Mouse (Mus musculus): ENCODE measurements at regions not wholly inside any gene's neighbourhood (a gene's known extent, or its start where the extent isn't known, plus 50 kb on each side); places are given as distances from the start of the nearest gene placed in this dataset.

DNA sequence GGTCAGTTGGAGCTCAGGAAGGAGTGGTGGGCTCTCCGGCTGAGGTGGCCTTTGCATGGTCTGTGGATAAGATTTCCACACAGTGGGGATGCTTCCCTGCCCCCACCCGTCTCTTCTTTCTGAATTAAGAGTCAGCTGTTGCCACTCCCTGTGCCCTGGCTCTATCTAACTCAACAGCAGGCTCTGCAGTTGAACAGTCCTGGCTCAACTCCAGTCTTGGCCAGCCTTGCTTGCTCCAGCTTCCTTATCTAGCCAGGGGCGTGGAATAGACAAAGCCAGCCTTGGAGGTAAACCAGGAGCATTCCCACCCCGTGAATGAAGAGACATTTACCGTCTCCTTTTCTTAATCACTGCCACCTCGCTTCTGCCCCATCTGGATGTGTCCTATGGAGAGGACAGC lies 89.7 kb downstream of the Mn1 start:
- in situ Hi-C loops (cut with MboI, MseI): no loop called here

GRCm38 (mm10) chr5:111507332-111507731 lies 90.2 kb downstream of the Mn1 start:
- in situ Hi-C loops (cut with MboI, MseI): no loop called here

DNA sequence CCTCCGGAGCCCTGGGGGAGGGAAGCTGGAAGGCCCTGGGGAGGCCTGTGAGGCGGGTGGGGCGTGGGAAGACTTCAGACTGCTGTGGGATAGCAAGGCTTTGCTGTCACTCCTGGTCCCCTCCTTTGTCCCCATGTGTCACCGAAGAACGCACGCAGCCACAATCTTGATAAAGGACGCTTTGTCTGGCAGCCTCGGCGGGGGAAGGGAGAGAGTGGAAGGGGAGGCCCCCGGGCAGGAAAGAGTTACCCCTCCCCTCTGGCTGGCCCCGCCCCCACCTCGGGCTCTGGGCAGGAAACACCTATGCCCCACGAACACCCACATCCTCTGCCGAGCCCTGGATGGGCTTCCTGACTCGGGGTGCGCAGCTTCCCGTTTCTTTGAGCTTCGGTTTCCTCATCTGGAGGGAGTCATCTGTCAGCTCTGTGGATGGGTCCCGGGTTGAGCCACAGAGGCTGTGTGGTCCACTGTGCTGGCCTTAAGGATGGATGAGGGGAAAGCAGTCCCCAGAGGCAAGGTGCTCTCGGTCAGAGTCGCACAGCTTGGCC lies 91.9 kb downstream of the Mn1 start:
- in situ Hi-C loops (cut with MboI, MseI): no loop called here

- in situ Hi-C loops (cut with MboI, MseI): no loop called here
These were observed 92.5 kb downstream of the Mn1 start for GRCm38 (mm10) chr5:111509575-111510057.

GRCm38 (mm10) chr5:111510183-111510878 lies 93.2 kb downstream of the Mn1 start:
- in situ Hi-C loops (cut with MboI, MseI): no loop called here

GRCm38 (mm10) chr5:111510879-111511231 lies 93.7 kb downstream of the Mn1 start:
- in situ Hi-C loops (cut with MboI, MseI): no loop called here

DNA sequence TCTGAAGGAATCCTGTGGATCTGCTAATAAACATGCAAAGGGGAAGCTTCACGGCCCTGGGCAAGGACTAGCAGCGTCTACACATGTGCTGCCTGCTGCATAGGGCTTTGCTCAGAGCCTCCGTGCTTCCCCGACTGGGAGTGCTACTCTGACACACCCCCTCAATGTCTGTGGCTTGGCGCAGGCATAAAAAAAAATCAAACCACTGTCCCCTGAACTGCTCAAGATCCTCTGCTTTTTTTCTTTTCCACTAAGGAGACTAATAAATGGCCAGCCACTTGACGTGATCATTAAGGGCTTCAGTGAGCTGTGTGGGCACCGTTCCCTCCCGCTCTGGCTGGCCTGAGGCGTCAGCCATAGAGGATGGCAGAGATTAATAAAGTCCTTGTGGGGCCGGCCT lies 94.8 kb downstream of the Mn1 start:
- in situ Hi-C loops (cut with MboI, MseI): no loop called here

DNA sequence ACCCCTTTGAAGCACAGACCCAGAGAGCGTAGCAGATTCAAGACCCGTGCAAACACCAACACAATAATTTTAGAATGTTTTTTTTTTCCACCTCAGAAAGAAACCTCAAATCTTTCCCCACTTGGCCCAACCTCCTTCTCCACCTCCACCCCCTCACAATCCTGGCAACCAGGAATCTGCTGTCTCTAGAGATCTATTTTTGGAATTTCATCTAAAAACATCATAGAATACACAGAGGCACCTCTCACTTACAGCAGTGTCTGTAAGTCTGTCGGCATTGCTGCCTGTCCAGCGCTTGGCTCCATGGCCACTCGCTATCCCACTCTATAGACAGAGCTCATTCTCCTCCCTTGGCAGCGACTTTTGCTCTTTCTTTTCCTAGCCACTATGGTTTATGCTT lies 96.8 kb downstream of the Mn1 start:
- in situ Hi-C loops (cut with MboI, MseI): no loop called here

- in situ Hi-C loops (cut with MboI, MseI): no loop called here
These were observed 101.9 kb downstream of the Mn1 start for GRCm38 (mm10) chr5:111519059-111519458.

DNA sequence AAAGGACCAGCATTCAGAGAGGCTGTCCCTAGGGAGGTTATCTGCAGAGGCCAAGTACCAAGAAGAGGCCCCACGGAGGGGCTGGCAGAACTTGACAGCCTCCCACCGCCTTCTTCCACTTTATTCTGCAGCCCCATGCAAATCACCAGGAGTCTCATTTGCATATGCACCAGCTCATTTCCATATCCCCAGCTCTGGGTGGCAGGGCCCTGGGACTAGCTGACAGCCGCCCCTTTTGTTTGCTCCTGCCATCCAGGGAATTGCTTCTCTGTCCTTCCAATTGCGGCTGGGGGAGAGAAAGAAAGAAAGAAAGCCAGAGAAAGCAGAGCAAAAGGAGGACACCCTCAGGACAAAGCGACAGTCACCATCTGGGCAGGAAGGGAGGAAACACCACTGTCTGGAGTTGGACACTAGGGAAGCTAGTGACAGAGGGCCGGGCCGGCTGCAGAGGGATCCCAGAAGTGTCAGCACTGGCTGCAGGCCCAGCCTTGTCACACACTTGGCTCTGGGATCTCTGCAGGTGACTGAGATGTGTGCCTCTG lies 102.4 kb downstream of the Mn1 start:
- in situ Hi-C loops (cut with MboI, MseI): no loop called here

DNA sequence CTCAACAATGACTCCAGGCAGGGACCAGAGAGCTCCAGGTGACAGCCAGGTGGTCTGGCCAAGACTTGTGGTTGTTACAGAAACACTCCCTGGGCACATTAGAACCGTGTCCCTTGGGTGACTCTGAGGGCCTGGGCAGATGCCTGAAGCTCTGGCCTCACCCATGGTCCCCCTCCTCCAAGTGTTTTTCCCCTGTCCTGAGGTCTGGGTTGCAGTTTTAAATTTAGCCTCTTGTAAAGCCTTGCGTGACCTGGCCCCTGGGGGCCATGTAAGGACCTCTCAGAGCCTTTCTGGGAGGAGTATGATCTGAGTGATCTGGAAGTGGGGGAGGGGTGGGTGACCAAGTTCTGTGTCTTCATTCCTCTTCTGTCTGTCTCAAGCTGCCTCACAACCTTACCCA lies 104.7 kb downstream of the Mn1 start:
- in situ Hi-C loops (cut with MboI, MseI): no loop called here

DNA sequence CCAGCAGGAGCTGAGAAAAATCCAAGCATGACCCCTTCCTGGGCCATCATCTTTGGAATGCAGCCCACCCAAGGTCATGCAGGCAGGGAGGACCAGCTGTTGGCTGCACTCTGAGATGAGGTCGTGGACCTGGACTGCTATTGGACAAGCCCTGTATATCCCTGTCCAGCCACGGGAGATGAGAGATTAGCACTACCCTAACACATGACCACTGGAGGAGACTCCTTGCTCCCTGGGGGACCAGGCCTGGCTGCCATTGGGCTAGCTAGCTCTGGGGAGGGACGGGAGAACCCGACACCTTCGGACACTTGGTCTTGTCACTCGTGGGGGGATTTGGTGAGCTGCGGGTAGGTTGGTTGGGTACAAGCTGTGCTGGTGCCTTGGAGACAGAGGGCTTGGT lies 105.4 kb downstream of the Mn1 start:
- in situ Hi-C loops (cut with MboI, MseI): no loop called here

DNA sequence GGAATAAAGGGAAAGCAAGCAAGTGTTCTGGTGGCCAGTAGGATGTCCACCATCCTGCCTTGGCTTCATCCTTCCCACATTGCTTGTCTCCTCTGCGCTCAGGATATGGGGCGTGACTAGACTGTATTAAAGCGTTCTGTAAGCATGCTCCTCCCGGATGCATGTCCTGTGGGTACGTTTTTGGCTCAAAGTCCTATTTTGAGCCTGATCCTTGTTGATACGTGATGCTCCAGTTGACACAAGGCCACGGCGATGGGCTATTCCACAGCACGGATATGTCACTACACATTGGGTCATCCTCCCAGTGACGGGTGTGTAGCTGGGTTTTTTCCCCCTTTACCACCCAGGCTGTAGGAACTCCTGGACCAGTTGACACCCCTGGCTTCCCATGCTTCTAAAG lies 110.6 kb downstream of the Mn1 start:
- in situ Hi-C loops (cut with MboI, MseI): no loop called here

- in situ Hi-C loops (cut with MboI, MseI): no loop called here
These were observed 111.9 kb downstream of the Mn1 start for GRCm38 (mm10) chr5:111529096-111529495.

DNA sequence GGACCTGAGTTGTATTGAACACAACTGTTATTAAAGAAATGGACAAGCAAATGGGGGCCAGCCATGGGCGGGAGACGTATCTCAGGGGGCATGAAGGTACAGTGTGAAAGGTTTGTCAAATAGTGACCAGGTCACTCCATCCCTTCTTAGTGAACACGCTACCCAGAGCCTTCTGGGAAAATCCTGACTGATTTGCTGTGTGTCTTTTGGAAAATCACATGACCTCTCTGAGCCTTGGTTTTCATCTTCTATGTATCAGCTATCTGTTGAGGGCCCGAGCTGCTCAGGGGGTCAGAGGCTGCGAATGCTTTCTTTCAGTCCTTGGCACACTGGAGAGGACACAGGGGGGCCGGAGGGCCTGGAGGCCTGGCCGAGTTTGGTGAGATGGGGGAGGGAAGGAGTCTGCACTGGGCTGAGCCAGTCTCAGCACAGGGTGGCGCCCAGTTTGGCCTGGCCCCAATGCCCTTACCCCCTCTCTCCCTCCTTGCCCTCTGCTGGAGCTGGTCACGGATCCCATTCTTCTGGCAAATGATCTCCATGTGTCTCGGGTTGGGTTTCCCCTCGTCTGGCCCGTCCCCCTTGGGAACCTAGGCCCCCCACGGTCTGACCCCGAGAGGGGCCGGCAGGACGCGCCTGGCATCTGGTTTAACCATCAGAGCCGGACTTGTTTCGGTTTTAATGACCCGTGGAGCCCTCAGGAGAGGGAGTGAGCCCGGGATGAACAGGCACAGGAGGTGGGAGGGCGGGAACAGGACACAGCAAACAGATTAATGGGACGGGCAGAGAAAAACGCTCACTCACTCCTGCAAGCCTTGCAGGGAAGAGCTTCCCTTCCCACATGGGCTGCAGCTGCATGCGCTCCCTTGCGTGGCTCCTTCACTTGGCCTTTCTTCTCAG lies 113.7 kb downstream of the Mn1 start:
- in situ Hi-C loops (cut with MboI, MseI): no loop called here

GRCm38 (mm10) chr5:111532446-111533035 lies 115.4 kb downstream of the Mn1 start:
- in situ Hi-C loops (cut with MboI, MseI): no loop called here

DNA sequence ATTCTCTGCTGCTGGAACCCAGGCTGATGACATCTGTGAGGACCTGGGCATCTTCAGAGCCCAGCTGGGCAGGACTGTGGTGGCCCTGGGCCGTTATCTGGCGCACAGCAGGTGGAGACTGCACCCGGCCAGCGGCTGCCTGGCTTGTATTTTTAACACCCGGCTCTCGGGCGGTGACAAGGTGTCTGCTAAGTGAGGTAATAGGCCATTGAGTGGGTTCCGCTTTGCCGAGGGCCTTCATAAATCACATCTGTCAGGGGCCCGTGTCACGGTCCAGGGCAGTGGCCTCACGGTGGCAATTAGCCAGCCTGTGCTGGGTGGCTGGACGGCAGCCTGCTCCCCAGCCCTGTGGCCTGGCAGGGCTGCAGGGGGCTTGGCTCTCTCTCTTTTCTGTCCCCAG lies 118.8 kb downstream of the Mn1 start:
- in situ Hi-C loops (cut with MboI, MseI): no loop called here

- in situ Hi-C loops (cut with MboI, MseI): no loop called here
These were observed 121.6 kb downstream of the Mn1 start for GRCm38 (mm10) chr5:111538560-111539450.

GRCm38 (mm10) chr5:111540486-111540885 lies 123.3 kb downstream of the Mn1 start:
- in situ Hi-C loops (cut with MboI, MseI): no loop called here

GRCm38 (mm10) chr5:111542077-111542476 lies 124.9 kb downstream of the Mn1 start:
- in situ Hi-C loops (cut with MboI, MseI): no loop called here

All from T-helper 1 cell (primary cell).